Comparison of ENCODE assay signal across 8 mouse cellular contexts in genomic region chr5:75043011-75043445, GRCm38 (mm10). TPM values are rescaled to one million over a fixed set of nuclear protein-coding genes. Genes with fewer than 3 reads are reported as not detected.
DNase-seq lines count a peak whose midpoint lies in the region; ATAC-seq and TF ChIP-seq lines count a peak whose summit lies in the region.

No protein-coding gene starts in this region.

- no peaks in the 10 kb centered on the region for H3K9me3 ChIP-seq in hindbrain, embryonic 13.5 days
- H3K9me3 ChIP-seq in midbrain, embryonic 10.5 days (replicated peaks) = no peaks in the 10 kb centered on the region; the same call in 1 of the 2 replicates

- H3K4me3 ChIP-seq in layer of hippocampus, adult 2 months = peak overlapping the region; percentile 99
- H3K4me3 ChIP-seq in hindbrain, embryonic 13.5 days = peak overlapping the region; percentile 79
- peak overlapping the region; percentile 97 for H3K4me3 ChIP-seq in midbrain, embryonic 10.5 days

- no peak for ATAC-seq in hindbrain, embryonic 13.5 days (ENCODE audit: low FRiP score)

- peak overlapping the region; percentile 86 for H3K4me2 ChIP-seq in hindbrain, embryonic 13.5 days

- H3K27ac ChIP-seq in layer of hippocampus, adult 2 months = 0 out of 2 replicates have a peak overlapping the region, but pooled peaks have one; percentile 36
- no peak overlapping the region for H3K27ac ChIP-seq in hindbrain, embryonic 13.5 days
- no peak overlapping the region for H3K27ac ChIP-seq in midbrain, embryonic 10.5 days (replicated peaks)

- H3K4me1 ChIP-seq in hindbrain, embryonic 13.5 days (replicated peaks) = peaks cover 29% of the 10 kb centered on the region
- peaks cover 20% of the 10 kb centered on the region for H3K4me1 ChIP-seq in midbrain, embryonic 10.5 days

- no peak for DNase-seq in layer of hippocampus, adult 2 months (ENCODE audit: low spot score in 2 of 2)
- DNase-seq in layer of hippocampus, postnatal 14 days (ENCODE audit: low spot score in 2 of 2) = no peak
- DNase-seq in brain, embryonic 14.5 days (ENCODE audit: low read depth) = peak; percentile 3
- DNase-seq in midbrain, embryonic 10.5 days (ENCODE audit: low spot score) = no peak
- DNase-seq in c-Kit-positive CD71-positive TER-119-positive erythroid progenitor cells, embryonic 14.5 days (ENCODE audit: low spot score) = no peak
- no peak for DNase-seq in lung, postnatal 14 days
- no peak for DNase-seq in spleen, adult 18-20 months

- TF ChIP-seq CTCF in layer of hippocampus, adult 2 months (conservative IDR thresholded peaks at IDR 0.05) = no peak
- no peak for TF ChIP-seq CTCF in brain, embryonic 14.5 days (IDR thresholded peaks at IDR 0.05; ENCODE audit: borderline replicate concordance, extremely low read depth, insufficient read depth, insufficient read length)

- TF ChIP-seq POLR2A in brain, embryonic 14.5 days (IDR thresholded peaks at IDR 0.05; ENCODE audit: borderline replicate concordance, extremely low read depth, insufficient read depth, insufficient read length, poor library complexity, severe bottlenecking) = no peak

- peak overlapping the region; percentile 97 for H3K9ac ChIP-seq in hindbrain, embryonic 13.5 days

- 48% methylated on average over 9 of the region's 9 CpGs for WGBS in hindbrain, embryonic 13.5 days
- 73% methylated on average over 9 of the region's 9 CpGs for WGBS in midbrain, embryonic 10.5 days

- peaks cover 8% of the 10 kb centered on the region for H3K36me3 ChIP-seq in hindbrain, embryonic 13.5 days
- H3K36me3 ChIP-seq in midbrain, embryonic 10.5 days = peaks cover 10% of the 10 kb centered on the region

- H3K27me3 ChIP-seq in hindbrain, embryonic 13.5 days = peaks cover 24% of the 10 kb centered on the region
- peaks cover 38% of the 10 kb centered on the region for H3K27me3 ChIP-seq in midbrain, embryonic 10.5 days (ENCODE audit: low read depth, poor library complexity, severe bottlenecking)

RNA-seq across cellular contexts. Expression of gene Chic2, which starts 1.5 kb away (rescaled TPM):
- 10 to 100 TPM; 18.7 to 19.4 TPM for total RNA-seq in layer of hippocampus, adult 2 months (2021)
- 10 to 100 TPM; 26.7 TPM for total RNA-seq in layer of hippocampus, postnatal 14 days (2021)
- polyA plus RNA-seq in brain, embryonic 14.5 days (2012; rRNA removed) = 27.9 and 31.6 TPM in 2 replicates
- polyA plus RNA-seq in hindbrain, embryonic 13.5 days (2015; fragmentation: Nextera tagmentation; extraction: Ambion mirVana) = 34.7 and 39.0 TPM in 2 replicates
- polyA plus RNA-seq in midbrain, embryonic 10.5 days (2016; fragmentation: Nextera tagmentation; extraction: Ambion mirVana) = 26.8 and 28.5 TPM in 2 replicates

RNA-seq across cellular contexts. Expression of gene Gsx2, which starts 32.4 kb away (rescaled TPM):
- total RNA-seq in layer of hippocampus, adult 2 months (2021) = under 1 TPM; 0.51 to 0.59 TPM
- under 1 TPM in 1 of 2 experiments, not detected in 1; 0.39 TPM for total RNA-seq in layer of hippocampus, postnatal 14 days (2021)
- polyA plus RNA-seq in brain, embryonic 14.5 days (2012; rRNA removed) = 3.7 and 6.1 TPM in 2 replicates
- polyA plus RNA-seq in hindbrain, embryonic 13.5 days (2015; fragmentation: Nextera tagmentation; extraction: Ambion mirVana) = 1.1 and 1.2 TPM in 2 replicates
- polyA plus RNA-seq in midbrain, embryonic 10.5 days (2016; fragmentation: Nextera tagmentation; extraction: Ambion mirVana) = 2.5 and 3.4 TPM in 2 replicates
